Mouse (Mus musculus): ENCODE data around the gene Sptlc2. TPM values are rescaled to one million over a fixed set of nuclear protein-coding genes. Genes with fewer than 3 reads are reported as not detected.
A peak's percentile ranks its signal among the peaks of the same experiment; 100 is the strongest.

The Sptlc2 gene
- 50.9 and 57.6 TPM in 2 replicates for polyA plus RNA-seq (2016; fragmentation: Nextera tagmentation; extraction: Ambion mirVana)

DNA sequence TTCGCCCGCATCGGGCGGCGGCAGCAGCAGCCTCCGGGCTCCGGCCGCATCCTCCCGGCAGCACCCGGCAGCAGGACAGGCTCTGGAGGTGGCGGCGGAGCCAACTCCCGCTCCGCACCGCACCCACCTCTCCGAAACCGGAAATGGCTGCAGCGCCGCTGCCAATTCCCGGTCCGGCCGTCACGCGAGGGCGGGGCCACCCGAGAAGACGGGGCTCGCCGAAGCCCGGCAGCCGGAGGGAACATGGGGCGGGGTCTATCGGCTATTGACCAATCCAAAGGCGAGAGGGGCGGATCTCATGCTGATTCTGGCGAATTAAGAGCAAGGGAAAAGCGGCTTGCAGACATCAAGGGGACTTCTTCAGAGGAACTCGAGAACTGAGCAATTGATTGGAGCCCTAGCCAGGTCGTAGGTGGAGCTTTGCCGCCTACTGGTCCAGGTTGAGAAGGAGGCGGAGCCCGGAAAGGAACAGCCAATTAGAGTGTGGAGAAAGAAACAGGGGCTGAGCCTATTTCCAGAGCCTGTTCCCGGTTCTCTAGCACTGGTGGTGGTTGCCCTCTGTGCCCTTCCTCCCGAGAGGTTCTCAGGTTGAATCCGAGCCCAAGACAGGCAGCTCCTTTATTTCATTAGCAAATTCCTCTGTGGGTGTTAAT lies at the start of gene Sptlc2:
Sptlc2 (minus strand) TSS at position 234 of the 653 bp plus-strand sequence.
- under 1% methylated on average over 45 of the region's 45 CpGs for WGBS
- Histone ChIP-seq H3K4me1 (peaks cover 18% of the 10 kb centered on the region), H3K9me3 (replicated peaks) (no peaks in the 10 kb centered on the region), H3K27ac (replicated peaks) (peak within 1 kb of the TSS; percentile 89), H3K27me3 (ENCODE audit: low read depth, poor library complexity, severe bottlenecking) (no peaks in the 10 kb centered on the region), H3K36me3 (no peaks in the 10 kb centered on the region), H3K4me3 (peak within 1 kb of the TSS; percentile 97)
- DNase-seq (ENCODE audit: low spot score): peak; percentile 99

DNA sequence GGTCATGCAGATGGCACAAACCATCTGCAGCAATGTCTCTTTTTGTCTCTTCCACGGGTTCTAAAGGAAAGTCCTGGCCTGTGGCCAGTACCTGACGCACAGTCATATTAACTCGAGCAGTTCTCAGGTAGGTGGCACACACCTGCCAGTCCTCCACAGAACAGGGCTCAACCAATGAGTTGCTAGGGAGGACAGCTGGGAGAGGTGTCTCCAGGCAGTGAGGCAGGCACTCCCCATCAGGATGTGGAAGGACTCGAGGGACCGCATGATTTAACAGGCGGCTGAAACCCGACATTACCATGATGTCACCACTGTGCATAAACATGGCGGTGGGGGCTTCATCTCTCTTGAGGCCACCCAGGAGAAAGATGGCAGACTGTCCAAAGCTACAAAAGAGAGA lies 40.7 kb upstream of the Sptlc2 start:
- Histone ChIP-seq H3K4me1 (peaks cover 8% of the 10 kb centered on the region; the same call in 1 of the 2 replicates), H3K4me3 (no peak overlapping the region), H3K9me3 (replicated peaks) (no peaks in the 10 kb centered on the region), H3K27me3 (ENCODE audit: low read depth, poor library complexity, severe bottlenecking) (no peaks in the 10 kb centered on the region), H3K27ac (replicated peaks) (no peak overlapping the region), H3K36me3 (peaks cover 99% of the 10 kb centered on the region)
- DNase-seq (ENCODE audit: low spot score): no peak
- 91% methylated on average over 8 of the region's 8 CpGs for WGBS

DNA sequence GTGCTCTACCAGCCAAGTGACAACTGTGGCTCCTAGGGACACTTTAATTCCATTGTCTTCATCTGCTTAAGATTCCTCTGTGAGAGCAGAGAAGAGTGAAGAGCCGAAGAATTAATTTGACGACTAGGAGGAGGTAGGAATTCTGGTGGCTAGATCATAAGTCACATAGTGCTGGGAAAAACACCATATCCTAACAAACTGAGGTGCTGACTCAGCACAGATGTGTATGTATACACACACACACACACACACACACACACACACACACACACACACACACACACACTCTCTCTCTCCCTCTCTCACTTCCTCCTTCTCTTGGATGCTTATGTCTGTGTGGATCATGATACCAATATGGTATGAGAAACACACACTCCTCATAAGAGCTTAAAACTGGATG lies 40.1 kb upstream of the Sptlc2 start:
- 88% methylated on average over 2 of the region's 2 CpGs for WGBS
- Histone ChIP-seq H3K27ac (replicated peaks) (no peak overlapping the region), H3K4me3 (no peak overlapping the region), H3K9me3 (replicated peaks) (no peaks in the 10 kb centered on the region), H3K27me3 (ENCODE audit: low read depth, poor library complexity, severe bottlenecking) (no peaks in the 10 kb centered on the region), H3K4me1 (peaks cover 8% of the 10 kb centered on the region; the same call in 1 of the 2 replicates), H3K36me3 (peaks cover 99% of the 10 kb centered on the region)
- no peak for DNase-seq (ENCODE audit: low spot score)

DNA sequence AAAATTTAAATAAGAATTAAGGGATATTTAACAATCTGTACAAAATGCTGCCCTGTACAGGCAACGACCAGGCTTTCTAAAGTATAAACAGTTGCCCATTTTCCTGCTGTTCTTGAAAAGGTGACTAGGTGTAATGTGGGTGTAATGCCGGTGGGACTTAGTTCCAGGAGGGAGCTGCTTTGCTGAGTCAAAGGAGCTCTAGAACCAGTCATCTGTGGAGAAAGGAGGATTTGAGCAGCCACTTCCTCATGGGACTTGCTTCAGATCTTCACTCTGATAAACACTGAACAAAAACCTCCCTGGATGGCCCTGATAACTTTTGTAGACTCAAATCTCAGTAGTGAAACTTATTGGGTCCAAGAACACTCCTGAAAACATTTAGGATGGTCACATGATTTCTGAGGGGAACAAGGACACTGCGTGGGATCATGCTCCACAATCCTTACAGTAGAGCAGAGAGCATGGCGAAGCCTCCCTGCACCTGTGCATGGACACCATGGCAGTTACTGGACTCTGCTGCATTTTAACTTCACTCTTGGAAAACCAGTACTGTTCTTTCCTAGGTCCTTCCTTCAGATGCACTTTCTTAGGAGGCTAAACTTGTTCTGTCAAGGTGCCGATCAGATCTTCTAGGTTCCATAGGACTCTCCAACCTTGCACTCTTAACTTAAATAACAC lies 38.3 kb upstream of the Sptlc2 start:
- Histone ChIP-seq H3K27ac (replicated peaks) (no peak overlapping the region), H3K27me3 (ENCODE audit: low read depth, poor library complexity, severe bottlenecking) (no peaks in the 10 kb centered on the region), H3K4me1 (peaks cover 8% of the 10 kb centered on the region; the same call in 1 of the 2 replicates), H3K9me3 (replicated peaks) (no peaks in the 10 kb centered on the region), H3K36me3 (peaks cover 98% of the 10 kb centered on the region), H3K4me3 (no peak overlapping the region)
- no peak for DNase-seq (ENCODE audit: low spot score)
- 93% methylated on average over 5 of the region's 5 CpGs for WGBS

DNA sequence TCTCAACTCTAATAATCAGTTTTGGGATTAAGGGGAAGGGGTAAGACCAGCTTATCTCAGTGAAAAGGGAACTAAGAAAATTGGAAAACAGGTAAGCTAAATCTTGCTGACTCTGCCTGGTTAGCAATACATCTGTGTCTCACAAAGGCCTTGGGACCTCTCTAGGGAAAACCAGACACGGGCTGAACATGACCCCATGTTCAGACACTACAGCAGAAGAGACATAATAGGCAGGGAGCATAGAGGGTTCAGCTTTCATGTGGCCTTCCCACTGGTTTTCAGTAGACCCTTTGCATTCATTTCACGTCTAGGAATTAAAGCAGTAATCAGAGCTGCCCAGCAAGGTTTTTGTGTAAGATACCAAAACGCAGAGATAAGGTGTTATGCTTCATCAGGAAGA lies 36.4 kb upstream of the Sptlc2 start:
- Histone ChIP-seq H3K4me3 (no peak overlapping the region), H3K27ac (replicated peaks) (no peak overlapping the region), H3K27me3 (ENCODE audit: low read depth, poor library complexity, severe bottlenecking) (no peaks in the 10 kb centered on the region), H3K36me3 (peaks cover 78% of the 10 kb centered on the region), H3K4me1 (peaks cover 13% of the 10 kb centered on the region), H3K9me3 (replicated peaks) (no peaks in the 10 kb centered on the region)
- 30% methylated on average over 3 of the region's 3 CpGs for WGBS
- no peak for DNase-seq (ENCODE audit: low spot score)

DNA sequence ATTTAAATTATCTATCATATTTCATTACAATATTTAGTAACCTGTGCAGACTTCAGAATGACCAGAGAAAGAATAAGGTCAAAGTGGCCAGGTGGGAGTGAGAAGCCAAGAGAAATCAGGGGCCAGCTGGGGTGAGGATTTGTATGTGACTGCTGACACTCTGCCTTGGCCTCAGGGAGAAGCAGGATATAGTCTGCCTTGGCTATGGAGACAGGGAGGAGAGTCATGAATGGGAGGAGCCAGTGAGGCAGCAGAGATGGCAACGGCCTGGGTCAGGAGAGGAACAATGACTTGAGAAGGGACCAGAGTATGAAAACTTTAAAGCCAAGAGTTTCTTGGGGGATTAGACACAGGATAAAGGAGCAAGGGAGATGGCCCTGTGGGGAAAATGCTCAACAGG lies 35.5 kb upstream of the Sptlc2 start:
- no peak overlapping the region for H3K27ac ChIP-seq (replicated peaks)
- H3K36me3 ChIP-seq: peaks cover 70% of the 10 kb centered on the region
- 46% methylated on average over 1 of the region's 1 CpGs for WGBS

DNA sequence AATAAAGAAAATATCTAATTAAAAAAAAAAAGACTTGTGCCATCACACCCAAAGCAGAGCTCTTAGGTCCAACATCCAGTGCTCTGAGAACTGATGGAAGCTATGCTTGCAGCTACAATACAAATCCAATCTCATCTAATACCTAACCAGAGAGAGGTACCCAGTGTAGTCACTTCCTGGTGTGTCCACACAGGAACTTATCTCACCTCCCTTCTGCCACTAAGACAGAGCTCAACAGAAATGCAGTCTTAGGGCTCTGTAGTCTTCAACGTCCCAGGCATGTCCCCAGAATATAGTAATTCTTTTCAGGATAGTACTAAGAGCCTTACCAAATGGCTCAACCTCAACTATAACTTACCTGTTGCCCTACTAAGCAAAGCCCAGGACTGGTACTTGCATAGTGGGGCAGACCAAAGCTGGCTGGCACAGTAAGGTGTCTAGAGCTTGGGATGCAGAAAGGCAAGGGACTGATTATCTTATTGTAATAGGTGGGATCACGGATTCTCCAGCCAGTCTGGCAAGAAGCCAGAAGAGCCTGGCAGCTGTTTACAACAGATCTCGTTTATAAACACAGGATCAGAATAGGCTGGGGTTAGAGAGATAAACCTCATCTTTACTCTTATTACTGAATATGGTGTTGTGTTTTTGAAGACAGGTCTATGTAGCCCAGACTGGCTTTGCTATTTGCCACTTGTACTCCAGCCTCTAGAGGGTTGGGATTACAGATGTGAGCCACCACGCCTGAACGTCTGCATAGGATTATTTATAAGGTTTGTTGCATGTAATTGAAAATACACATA lies 33.8 kb upstream of the Sptlc2 start:
- Histone ChIP-seq H3K27ac (replicated peaks) (no peak overlapping the region), H3K4me3 (no peak overlapping the region), H3K9me3 (replicated peaks) (no peaks in the 10 kb centered on the region), H3K27me3 (ENCODE audit: low read depth, poor library complexity, severe bottlenecking) (no peaks in the 10 kb centered on the region), H3K4me1 (peaks cover 22% of the 10 kb centered on the region), H3K36me3 (peaks cover 52% of the 10 kb centered on the region)
- no peak for DNase-seq (ENCODE audit: low spot score)
- WGBS: 91% methylated on average over 5 of the region's 5 CpGs

More for the DNA sequence above, 35.5 kb upstream of the Sptlc2 start:
- no peak overlapping the region for H3K4me3 ChIP-seq
- no peaks in the 10 kb centered on the region for H3K9me3 ChIP-seq (replicated peaks)
- H3K4me1 ChIP-seq: peaks cover 21% of the 10 kb centered on the region
- no peaks in the 10 kb centered on the region for H3K27me3 ChIP-seq (ENCODE audit: low read depth, poor library complexity, severe bottlenecking)
- DNase-seq (ENCODE audit: low spot score): no peak

DNA sequence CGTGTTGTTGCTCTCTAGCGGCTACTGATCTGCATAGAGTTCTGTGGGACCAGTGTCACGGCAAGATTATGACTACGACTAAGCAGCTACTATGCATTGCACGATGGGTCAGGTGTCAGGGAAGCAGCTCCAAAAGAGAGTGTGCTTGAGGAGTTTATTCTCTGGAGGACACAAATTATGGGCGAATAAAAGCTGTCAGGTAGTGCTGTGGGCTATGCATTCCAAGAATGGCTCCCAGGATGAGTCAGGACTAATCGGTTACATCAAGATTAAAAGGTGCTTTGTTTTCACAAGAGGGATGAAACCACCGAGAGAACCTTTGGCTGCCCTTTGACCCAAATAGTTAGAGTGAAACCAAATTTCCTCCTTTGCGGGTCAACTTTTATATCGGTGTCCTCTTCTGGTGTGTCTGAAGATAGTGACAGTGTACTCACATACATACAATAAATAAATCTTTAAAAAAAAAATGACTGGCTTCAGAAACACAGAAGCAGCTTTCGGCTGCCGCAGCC lies 31.9 kb upstream of the Sptlc2 start:
- H3K4me1 ChIP-seq: peaks cover 22% of the 10 kb centered on the region
- no peak for DNase-seq (ENCODE audit: low spot score)
- WGBS: 82% methylated on average over 12 of the region's 12 CpGs
- H3K27ac ChIP-seq (replicated peaks): peak overlapping the region; percentile 49; the same call in 1 of the 2 replicates
- H3K9me3 ChIP-seq (replicated peaks): no peaks in the 10 kb centered on the region
- H3K4me3 ChIP-seq: no peak overlapping the region
- H3K36me3 ChIP-seq: peaks cover 33% of the 10 kb centered on the region
- no peaks in the 10 kb centered on the region for H3K27me3 ChIP-seq (ENCODE audit: low read depth, poor library complexity, severe bottlenecking)

DNA sequence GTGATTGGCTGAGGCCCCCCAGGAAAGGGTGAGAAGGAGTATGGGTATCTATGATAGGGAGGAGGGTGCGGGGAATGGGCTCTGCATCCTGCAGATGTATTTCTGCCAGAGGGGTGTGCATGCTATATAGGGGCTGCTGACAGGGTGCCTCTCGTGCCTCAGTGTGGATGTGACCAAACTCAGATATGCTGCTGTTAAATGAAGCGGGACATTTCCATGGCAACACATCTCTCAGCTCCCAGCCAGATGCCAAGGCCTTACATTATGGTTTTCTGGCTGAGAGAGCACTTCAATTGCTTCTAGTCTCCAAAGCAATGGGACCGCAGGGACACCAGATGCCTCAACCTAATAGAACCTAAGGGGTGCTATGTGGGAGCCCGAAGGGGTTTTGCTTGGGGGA lies 30.8 kb upstream of the Sptlc2 start:
- Histone ChIP-seq H3K27ac (replicated peaks) (peak overlapping the region; percentile 49), H3K4me1 (peaks cover 15% of the 10 kb centered on the region), H3K27me3 (ENCODE audit: low read depth, poor library complexity, severe bottlenecking) (no peaks in the 10 kb centered on the region), H3K9me3 (replicated peaks) (no peaks in the 10 kb centered on the region), H3K36me3 (peaks cover 23% of the 10 kb centered on the region), H3K4me3 (no peak overlapping the region)
- DNase-seq (ENCODE audit: low spot score): peak; percentile 18
- WGBS: 74% methylated on average over 5 of the region's 5 CpGs

DNA sequence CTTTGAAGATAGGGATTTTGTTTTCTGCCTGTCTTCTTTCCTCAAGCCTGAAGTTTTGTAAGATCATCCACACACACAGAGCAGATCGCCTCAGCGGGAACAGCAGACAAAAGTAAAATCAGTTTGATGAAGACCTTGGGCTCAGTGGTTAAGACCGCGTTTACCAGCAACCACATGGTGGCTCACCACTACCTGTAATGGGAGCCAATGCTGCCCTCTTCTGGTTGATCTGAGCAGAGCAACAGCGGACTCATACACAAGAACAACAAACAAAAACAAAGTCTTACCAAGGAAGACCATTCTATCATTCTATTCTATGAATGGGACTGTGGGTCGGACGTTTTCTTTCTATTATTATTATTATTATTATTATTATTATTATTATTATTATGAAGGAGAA lies 28.5 kb upstream of the Sptlc2 start:
- Histone ChIP-seq H3K4me3 (no peak overlapping the region), H3K36me3 (peaks cover 1% of the 10 kb centered on the region; the same call in 1 of the 2 replicates), H3K4me1 (peaks cover 15% of the 10 kb centered on the region), H3K9me3 (replicated peaks) (no peaks in the 10 kb centered on the region), H3K27me3 (ENCODE audit: low read depth, poor library complexity, severe bottlenecking) (no peaks in the 10 kb centered on the region), H3K27ac (replicated peaks) (no peak overlapping the region)
- WGBS: 37% methylated on average over 7 of the region's 7 CpGs
- DNase-seq (ENCODE audit: low spot score): peak; percentile 52

DNA sequence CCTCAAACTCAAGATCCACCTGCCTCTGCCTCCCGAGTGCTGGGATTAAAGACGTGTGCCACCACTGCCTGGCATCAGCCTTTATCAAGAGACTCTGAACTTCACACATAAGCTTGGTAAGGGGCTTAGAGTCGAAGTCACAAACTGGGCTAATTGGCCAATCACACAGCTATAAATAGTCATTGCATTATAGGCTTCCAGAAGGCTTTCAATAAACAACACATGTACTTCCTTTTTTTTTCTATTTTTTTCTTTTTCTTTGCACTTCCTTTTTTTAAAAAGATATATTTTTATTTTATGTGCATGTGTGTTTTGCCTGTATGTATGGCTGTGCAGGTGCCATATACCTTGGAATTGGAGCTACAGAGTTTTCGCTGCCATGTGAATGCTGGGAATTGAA lies 27.2 kb upstream of the Sptlc2 start:
- Histone ChIP-seq H3K36me3 (no peaks in the 10 kb centered on the region), H3K27me3 (ENCODE audit: low read depth, poor library complexity, severe bottlenecking) (no peaks in the 10 kb centered on the region), H3K4me3 (no peak overlapping the region), H3K27ac (replicated peaks) (no peak overlapping the region), H3K9me3 (replicated peaks) (no peaks in the 10 kb centered on the region), H3K4me1 (peaks cover 15% of the 10 kb centered on the region)
- no peak for DNase-seq (ENCODE audit: low spot score)
- WGBS: 78% methylated on average over 4 of the region's 4 CpGs

DNA sequence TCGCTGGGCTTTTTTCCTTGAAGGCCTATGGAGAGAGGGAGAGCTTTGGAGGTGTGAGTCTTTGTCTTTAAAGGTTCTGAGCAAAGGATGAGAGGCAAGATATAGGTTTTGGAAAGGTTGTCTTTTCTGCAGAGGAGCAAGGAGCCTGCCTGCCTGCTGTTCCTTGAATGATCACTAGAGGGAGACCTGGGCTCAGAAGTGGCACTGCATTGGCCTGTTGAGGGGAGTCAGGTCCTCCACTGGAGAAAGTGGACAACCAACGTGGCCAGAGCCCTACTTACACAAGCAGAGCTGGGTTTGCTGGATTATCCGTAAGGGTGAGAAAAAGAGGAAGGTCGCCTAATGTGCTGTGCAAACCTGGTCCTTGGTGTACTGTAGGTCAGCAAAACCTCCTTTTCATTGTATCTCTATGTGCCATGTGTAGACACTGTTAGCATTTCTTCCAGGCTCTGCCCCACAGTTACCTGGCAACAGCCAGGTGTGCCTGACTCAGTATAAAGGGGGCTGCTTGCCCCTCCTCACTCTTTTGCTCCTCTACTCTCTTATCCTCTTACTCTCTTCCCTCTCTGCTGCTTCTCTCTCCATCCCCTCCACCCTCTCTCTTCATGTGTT lies 25.1 kb upstream of the Sptlc2 start:
- no peaks in the 10 kb centered on the region for H3K36me3 ChIP-seq
- DNase-seq (ENCODE audit: low spot score): peak; percentile 72
- H3K4me1 ChIP-seq: peaks cover 1% of the 10 kb centered on the region
- H3K27me3 ChIP-seq (ENCODE audit: low read depth, poor library complexity, severe bottlenecking): no peaks in the 10 kb centered on the region
- H3K4me3 ChIP-seq: no peak overlapping the region
- no peaks in the 10 kb centered on the region for H3K9me3 ChIP-seq (replicated peaks)
- no peak overlapping the region for H3K27ac ChIP-seq (replicated peaks)
- WGBS: 24% methylated on average over 4 of the region's 4 CpGs

Measured in midbrain, embryonic 10.5 days (tissue).